Mouse (Mus musculus): ENCODE measurements around the gene Scn1a. TPM values are rescaled to one million over a fixed set of nuclear protein-coding genes. Genes with fewer than 3 reads are reported as not detected.

Gene Scn1a
- not detected for polyA plus RNA-seq (2021)

GRCm38 (mm10) chr2:66440711-66441110 lies at the start of gene Scn1a:
Scn1a (minus strand) TSS chr2:66440840.
- no peak for TF ChIP-seq CTCF (IDR thresholded peaks at IDR 0.05)
- POLR2A ChIA-PET, result no interaction called here
- ATAC-seq (no peak), DNase-seq (ENCODE audit: low read depth, low spot score) (no peak)
- CTCF ChIA-PET, result no interaction called here
- in situ Hi-C loops (cut with MboI; ENCODE audit: low pct_unique_long_range_greater_than_20kb), result no loop called here
- peaks cover 19% of the 10 kb centered on the region for H3K27me3 ChIP-seq

GRCm38 (mm10) chr2:66478395-66478794 lies 37.8 kb upstream of the Scn1a start:
- ATAC-seq, result no peak
- in situ Hi-C loops (cut with MboI; ENCODE audit: low pct_unique_long_range_greater_than_20kb), result loop anchor here (5.0 to 10.0 kb wide), 2 partner anchors 166 to 319 kb away; no protein-coding TSS in a partner anchor
- DNase-seq (ENCODE audit: low read depth, low spot score), result no peak
- H3K27me3 ChIP-seq, result peaks cover 6% of the 10 kb centered on the region
- POLR2A ChIA-PET, result no interaction called here
- CTCF ChIA-PET, result no interaction called here
- TF ChIP-seq CTCF (IDR thresholded peaks at IDR 0.05), result no peak

GRCm38 (mm10) chr2:66473181-66473822 lies 32.7 kb upstream of the Scn1a start:
- no peak for ATAC-seq
- H3K27me3 ChIP-seq, result peaks cover 2% of the 10 kb centered on the region
- DNase-seq (ENCODE audit: low read depth, low spot score), result no peak
- POLR2A ChIA-PET, result no interaction called here
- CTCF ChIA-PET, result interaction anchor here (1.2 kb wide), 1 partner anchor 170 kb away, joined by 3 read pairs; no protein-coding TSS in a partner anchor
- in situ Hi-C loops (cut with MboI; ENCODE audit: low pct_unique_long_range_greater_than_20kb), result loop anchor here (10.0 kb wide), 1 partner anchor 171 kb away; no protein-coding TSS in a partner anchor
- TF ChIP-seq CTCF (IDR thresholded peaks at IDR 0.05), result peak; percentile 53

GRCm38 (mm10) chr2:66465484-66465883 lies 24.8 kb upstream of the Scn1a start:
- DNase-seq (ENCODE audit: low read depth, low spot score) (no peak), ATAC-seq (no peak)
- TF ChIP-seq CTCF (IDR thresholded peaks at IDR 0.05), result no peak
- no peaks in the 10 kb centered on the region for H3K27me3 ChIP-seq
- ChIA-PET CTCF (interaction anchor here (0.6 kb wide), 1 partner anchor 275 kb away, joined by 3 read pairs; no protein-coding TSS in a partner anchor), POLR2A (no interaction called here)
- in situ Hi-C loops (cut with MboI; ENCODE audit: low pct_unique_long_range_greater_than_20kb), result no loop called here

GRCm38 (mm10) chr2:66464874-66465458 lies 24.3 kb upstream of the Scn1a start:
- DNase-seq (ENCODE audit: low read depth, low spot score), result no peak
- ATAC-seq, result no peak
- in situ Hi-C loops (cut with MboI; ENCODE audit: low pct_unique_long_range_greater_than_20kb), result no loop called here
- ChIA-PET POLR2A (no interaction called here), CTCF (interaction anchor here (0.6 kb wide), 1 partner anchor 274 kb away, joined by 3 read pairs; no protein-coding TSS in a partner anchor)
- no peaks in the 10 kb centered on the region for H3K27me3 ChIP-seq
- no peak for TF ChIP-seq CTCF (IDR thresholded peaks at IDR 0.05)

GRCm38 (mm10) chr2:66463916-66464315 lies 23.3 kb upstream of the Scn1a start:
- ATAC-seq (no peak), DNase-seq (ENCODE audit: low read depth, low spot score) (no peak)
- CTCF ChIA-PET, result no interaction called here
- TF ChIP-seq CTCF (IDR thresholded peaks at IDR 0.05), result no peak
- H3K27me3 ChIP-seq, result no peaks in the 10 kb centered on the region
- in situ Hi-C loops (cut with MboI; ENCODE audit: low pct_unique_long_range_greater_than_20kb), result no loop called here
- POLR2A ChIA-PET, result no interaction called here

GRCm38 (mm10) chr2:66462458-66462857 lies 21.8 kb upstream of the Scn1a start:
- ATAC-seq (no peak), DNase-seq (ENCODE audit: low read depth, low spot score) (no peak)
- in situ Hi-C loops (cut with MboI; ENCODE audit: low pct_unique_long_range_greater_than_20kb), result no loop called here
- ChIA-PET POLR2A (no interaction called here), CTCF (no interaction called here)
- H3K27me3 ChIP-seq, result no peaks in the 10 kb centered on the region
- TF ChIP-seq CTCF (IDR thresholded peaks at IDR 0.05), result no peak

- ATAC-seq (no peak), DNase-seq (ENCODE audit: low read depth, low spot score) (no peak)
- in situ Hi-C loops (cut with MboI; ENCODE audit: low pct_unique_long_range_greater_than_20kb), result no loop called here
These were observed 722 bp downstream of the Scn1a start for GRCm38 (mm10) chr2:66439764-66440471.

GRCm38 (mm10) chr2:66436286-66436685 lies 4.4 kb downstream of the Scn1a start:
- POLR2A ChIA-PET, result no interaction called here

More at GRCm38 (mm10) chr2:66439764-66440471, 722 bp downstream of the Scn1a start:
- no peak for TF ChIP-seq CTCF (IDR thresholded peaks at IDR 0.05)
- CTCF ChIA-PET, result no interaction called here
- POLR2A ChIA-PET, result no interaction called here
- H3K27me3 ChIP-seq, result peaks cover 19% of the 10 kb centered on the region

GRCm38 (mm10) chr2:66409740-66410290 lies 30.8 kb downstream of the Scn1a start:
- DNase-seq (ENCODE audit: low read depth, low spot score) (peak; percentile 4), ATAC-seq (no peak)
- peak; percentile 74 for TF ChIP-seq CTCF (IDR thresholded peaks at IDR 0.05)
- CTCF ChIA-PET, result interaction anchor here (0.6 to 1.3 kb wide), 3 partner anchors 9 to 154 kb away, joined by 3 to 4 read pairs (median 3); partner anchors contain the start of gene Ttc21b
- in situ Hi-C loops (cut with MboI; ENCODE audit: low pct_unique_long_range_greater_than_20kb), result loop anchor here (5.0 to 25.0 kb wide), 3 partner anchors 153 to 1023 kb away; partner anchors contain the start of genes Scn2a and Ttc21b
- H3K27me3 ChIP-seq, result peaks cover 15% of the 10 kb centered on the region
- POLR2A ChIA-PET, result no interaction called here

More at GRCm38 (mm10) chr2:66436286-66436685, 4.4 kb downstream of the Scn1a start:
- CTCF ChIA-PET, result no interaction called here
- ATAC-seq, result no peak
- no peak for DNase-seq (ENCODE audit: low read depth, low spot score)
- in situ Hi-C loops (cut with MboI; ENCODE audit: low pct_unique_long_range_greater_than_20kb), result no loop called here
- H3K27me3 ChIP-seq, result peaks cover 19% of the 10 kb centered on the region
- no peak for TF ChIP-seq CTCF (IDR thresholded peaks at IDR 0.05)

Data from Patski (cell line).